Mouse (Mus musculus): Measurements from ENCODE around the gene Btbd35f22. TPM values are rescaled to one million over a fixed set of nuclear protein-coding genes. Genes with fewer than 3 reads are reported as not detected.
"Not testable (repeated sequence)": the region's sequence is repeated elsewhere in the genome, so short reads cannot be mapped to it uniquely, and the experiment has no call there.

Btbd35f22 gene
- polyA plus RNA-seq (2012; rRNA removed) = not detected in 2 replicates

- not testable (repeated sequence) for DNase-seq (ENCODE audit: low read depth, low spot score)
- WGBS = no CpG with 5 or more reads among the region's 3 CpGs
Observed at GRCm38 (mm10) chrX:32047529-32047928, at the start of gene Btbd35f22. Btbd35f22 (plus strand) TSS chrX:32047829.

Other genes starting within 250 kb of the Btbd35f22 start
- gene Gm21637, start 85.8 kb upstream of the Btbd35f22 start, polyA plus RNA-seq (2012; rRNA removed) = not detected in 2 replicates
- not detected in 2 replicates for gene Btbd35f2, start 230.6 kb downstream of the Btbd35f22 start, polyA plus RNA-seq (2012; rRNA removed)

Data from large intestine, adult 2 months (tissue).